Mouse (Mus musculus): Measurements from ENCODE around the gene Tnk2. TPM values are rescaled to one million over a fixed set of nuclear protein-coding genes. Genes with fewer than 3 reads are reported as not detected.

The Tnk2 gene
- total RNA-seq, 1 experiment, result 47.1 TPM

DNA sequence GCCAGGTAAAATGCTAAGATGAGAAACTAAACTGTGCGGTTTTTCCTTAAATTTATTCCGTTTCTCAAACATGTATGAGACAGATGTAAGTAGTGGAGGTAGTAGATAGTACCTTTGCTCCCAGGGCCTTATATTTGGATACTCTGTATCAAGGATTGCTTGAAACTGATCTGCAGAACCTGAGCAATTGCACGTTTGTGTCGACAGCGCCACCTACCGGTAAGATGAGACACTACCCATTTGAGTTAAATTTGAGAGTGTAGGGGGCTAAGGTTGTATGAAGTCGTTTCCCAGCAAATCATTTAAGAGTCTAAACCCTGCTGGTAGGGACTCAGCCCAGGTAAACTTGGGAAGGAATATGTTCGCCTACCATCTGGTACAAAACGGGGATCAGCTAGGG, 45.8 kb downstream of the Tnk2 start:
- no peak overlapping the region for H3K27ac ChIP-seq (ENCODE audit: insufficient read depth, low read depth, low read length, poor library complexity, severe bottlenecking)

DNA sequence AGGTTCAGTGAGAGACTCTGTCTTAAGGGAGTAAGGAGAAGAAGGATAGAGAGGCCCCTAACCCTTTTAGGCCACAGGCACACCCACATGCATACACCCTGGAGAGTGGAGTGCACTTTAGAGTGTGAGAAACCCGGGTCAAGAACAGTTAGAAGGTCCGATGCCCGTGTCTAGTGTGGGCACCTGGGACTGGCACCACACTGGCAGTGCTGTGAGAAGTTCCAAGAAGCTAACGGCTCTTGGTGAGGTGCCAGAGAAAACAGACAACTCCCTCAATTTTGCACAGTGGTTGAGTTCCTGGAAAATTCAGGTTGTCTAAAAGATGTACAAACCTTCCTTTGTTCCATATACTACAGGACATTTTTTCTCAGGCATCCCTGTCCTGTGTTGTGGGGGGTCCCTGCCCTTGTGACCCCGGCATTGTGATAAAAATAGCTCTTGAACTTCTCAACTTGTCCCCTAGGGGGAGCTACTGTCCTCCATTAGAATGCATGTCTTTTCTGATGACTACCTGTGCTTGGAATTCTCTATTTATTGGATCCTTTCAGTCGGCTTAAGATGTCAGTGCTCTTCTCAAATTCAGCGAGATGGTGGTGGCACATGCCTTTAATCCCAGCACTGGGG, 53.3 kb downstream of the Tnk2 start:
- H3K4me3 ChIP-seq (ENCODE audit: insufficient read depth in 1 of 2, low read depth in 1 of 2, low read length in 2 of 2, poor library complexity in 1 of 2, severe bottlenecking in 1 of 2), result no peak overlapping the region
- TF ChIP-seq MAFK (IDR thresholded peaks at IDR 0.05; ENCODE audit: insufficient read depth, low read depth, low read length), result no peak
- no peak for TF ChIP-seq ZNF384 (IDR thresholded peaks at IDR 0.05; ENCODE audit: low read depth, low read length)
- no peak for TF ChIP-seq HCFC1 (IDR thresholded peaks at IDR 0.05; ENCODE audit: borderline replicate concordance, insufficient read depth, low read length)
- TF ChIP-seq CHD2 (IDR thresholded peaks at IDR 0.05; ENCODE audit: low read depth, low read length), result no peak
- no peaks in the 10 kb centered on the region for H3K9me3 ChIP-seq (ENCODE audit: control insufficient read depth, insufficient read depth, low read depth, low read length)
- peaks cover 0 to 4% of the 10 kb centered on the region in 2 experiments; a peak in 1 of 4 replicates for H3K4me1 ChIP-seq (ENCODE audit: control insufficient read depth in 2 of 2, insufficient read depth in 2 of 2, low read length in 2 of 2, poor library complexity in 1 of 2)
- peak; percentile 71 for DNase-seq (ENCODE audit: low read depth, low spot score)
- no peak overlapping the region for H3K9ac ChIP-seq (ENCODE audit: insufficient read depth, low read depth, low read length, poor library complexity, severe bottlenecking)
- no peaks in the 10 kb centered on the region for H3K36me3 ChIP-seq (ENCODE audit: control insufficient read depth, insufficient read depth, low read length, poor library complexity, severe bottlenecking)
- in situ Hi-C loops (cut with MboI; ENCODE audit: low sequenced_read_pairs in 2 of 2, unreplicated experiment in 2 of 2), result no loop called here
- H3K27ac ChIP-seq (ENCODE audit: insufficient read depth, low read depth, low read length, poor library complexity, severe bottlenecking), result no peak overlapping the region

More for the DNA sequence above, 45.8 kb downstream of the Tnk2 start:
- TF ChIP-seq ZC3H11A (IDR thresholded peaks at IDR 0.05; ENCODE audit: borderline replicate concordance, low read depth, low read length), result peak; percentile 27; the same call in 1 of the 2 replicates
- no peak for TF ChIP-seq MAFK (IDR thresholded peaks at IDR 0.05; ENCODE audit: insufficient read depth, low read depth, low read length)
- Histone ChIP-seq H3K36me3 (ENCODE audit: control insufficient read depth, insufficient read depth, low read length, poor library complexity, severe bottlenecking) (no peaks in the 10 kb centered on the region), H3K4me1 (ENCODE audit: control insufficient read depth in 2 of 2, insufficient read depth in 2 of 2, low read length in 2 of 2, poor library complexity in 1 of 2) (peaks cover 0 to 2% of the 10 kb centered on the region in 2 experiments; a peak in 1 of 4 replicates), H3K9ac (ENCODE audit: insufficient read depth, low read depth, low read length, poor library complexity, severe bottlenecking) (no peak overlapping the region), H3K4me3 (ENCODE audit: insufficient read depth in 1 of 2, low read depth in 1 of 2, low read length in 2 of 2, poor library complexity in 1 of 2, severe bottlenecking in 1 of 2) (0 out of 4 replicates have a peak overlapping the region, but pooled peaks of 1 of the 2 experiments have one; percentile 20), H3K9me3 (ENCODE audit: control insufficient read depth, insufficient read depth, low read depth, low read length) (no peaks in the 10 kb centered on the region)
- peak; percentile 76 for DNase-seq (ENCODE audit: low read depth, low spot score)
- in situ Hi-C loops (cut with MboI; ENCODE audit: low sequenced_read_pairs in 2 of 2, unreplicated experiment in 2 of 2), result no loop called here

DNA sequence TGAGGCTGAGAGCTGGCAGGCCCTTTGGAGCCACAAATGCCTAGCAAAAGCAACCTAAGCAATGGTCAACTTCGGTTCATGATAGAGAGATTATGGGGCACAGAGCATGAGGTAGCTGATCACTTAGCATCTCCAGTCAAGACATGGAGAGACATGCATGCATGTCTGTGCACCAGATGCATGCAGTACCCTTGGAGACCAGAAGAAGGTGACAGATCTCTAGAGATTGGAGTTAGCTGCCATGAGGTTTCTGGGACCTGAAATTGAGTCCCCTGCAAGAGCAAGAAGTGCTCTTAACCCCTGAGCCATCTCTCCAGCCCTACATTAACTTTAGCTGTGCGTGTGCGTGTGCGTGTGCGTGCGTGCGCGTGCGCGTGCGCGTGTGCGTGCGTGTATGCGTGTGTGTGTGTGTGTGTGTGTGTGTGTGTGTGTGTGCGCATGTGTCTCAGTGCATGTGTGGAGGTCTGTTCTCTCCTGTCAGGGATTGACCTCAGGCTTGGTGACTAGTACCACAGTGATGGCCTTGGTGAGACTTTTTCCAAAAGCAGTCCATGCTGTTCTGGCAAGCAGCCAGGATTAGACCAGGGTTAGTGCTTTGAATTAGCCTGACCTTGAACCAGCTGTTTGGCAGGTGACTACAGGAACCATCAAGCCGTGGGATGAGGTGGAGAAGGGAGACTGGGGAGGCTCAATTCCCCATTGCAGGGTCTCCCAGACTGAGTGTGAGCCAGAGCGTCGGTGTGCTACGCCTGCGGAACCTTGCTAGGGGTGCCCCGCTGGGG, 54.2 kb downstream of the Tnk2 start:
- no peak for TF ChIP-seq ZC3H11A (IDR thresholded peaks at IDR 0.05; ENCODE audit: borderline replicate concordance, low read depth, low read length)
- TF ChIP-seq HCFC1 (IDR thresholded peaks at IDR 0.05; ENCODE audit: borderline replicate concordance, insufficient read depth, low read length), result no peak
- TF ChIP-seq ZNF384 (IDR thresholded peaks at IDR 0.05; ENCODE audit: low read depth, low read length), result no peak
- no peak for TF ChIP-seq MAFK (IDR thresholded peaks at IDR 0.05; ENCODE audit: insufficient read depth, low read depth, low read length)
- TF ChIP-seq CHD2 (IDR thresholded peaks at IDR 0.05; ENCODE audit: low read depth, low read length), result no peak
- in situ Hi-C loops (cut with MboI; ENCODE audit: low sequenced_read_pairs in 2 of 2, unreplicated experiment in 2 of 2), result no loop called here
- H3K9me3 ChIP-seq (ENCODE audit: control insufficient read depth, insufficient read depth, low read depth, low read length), result no peaks in the 10 kb centered on the region
- no peak overlapping the region for H3K27ac ChIP-seq (ENCODE audit: insufficient read depth, low read depth, low read length, poor library complexity, severe bottlenecking)
- no peaks in the 10 kb centered on the region for H3K36me3 ChIP-seq (ENCODE audit: control insufficient read depth, insufficient read depth, low read length, poor library complexity, severe bottlenecking)
- H3K9ac ChIP-seq (ENCODE audit: insufficient read depth, low read depth, low read length, poor library complexity, severe bottlenecking), result no peak overlapping the region
- DNase-seq (ENCODE audit: low read depth, low spot score), result peak; percentile 38
- H3K4me1 ChIP-seq (ENCODE audit: control insufficient read depth in 2 of 2, insufficient read depth in 2 of 2, low read length in 2 of 2, poor library complexity in 1 of 2), result peaks cover 0 to 4% of the 10 kb centered on the region in 2 experiments; a peak in 1 of 4 replicates
- H3K4me3 ChIP-seq (ENCODE audit: insufficient read depth in 1 of 2, low read depth in 1 of 2, low read length in 2 of 2, poor library complexity in 1 of 2, severe bottlenecking in 1 of 2), result no peak overlapping the region

DNA sequence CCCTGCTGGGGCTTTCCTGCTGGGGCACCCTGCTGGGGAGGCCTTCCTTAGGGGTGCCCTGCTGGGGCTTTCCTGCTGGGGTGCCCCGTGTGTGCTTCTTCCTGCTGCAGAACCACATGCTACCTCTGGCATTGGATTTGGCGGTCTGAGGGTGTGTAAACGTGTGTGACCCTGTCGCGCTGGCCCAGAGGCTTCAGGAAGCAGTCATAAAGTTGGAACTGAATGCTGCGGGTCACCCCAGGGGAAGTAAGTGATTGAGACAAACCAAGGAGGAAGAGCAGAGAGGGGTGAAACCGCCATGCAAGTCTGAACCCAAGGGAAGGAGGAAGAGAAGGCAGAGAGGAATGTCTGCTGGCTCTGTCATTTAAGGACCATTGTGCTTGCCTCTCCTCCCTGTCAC, 54.9 kb downstream of the Tnk2 start:
- no peak for TF ChIP-seq MAFK (IDR thresholded peaks at IDR 0.05; ENCODE audit: insufficient read depth, low read depth, low read length)
- TF ChIP-seq HCFC1 (IDR thresholded peaks at IDR 0.05; ENCODE audit: borderline replicate concordance, insufficient read depth, low read length), result no peak
- no peak for TF ChIP-seq CHD2 (IDR thresholded peaks at IDR 0.05; ENCODE audit: low read depth, low read length)
- TF ChIP-seq ZNF384 (IDR thresholded peaks at IDR 0.05; ENCODE audit: low read depth, low read length), result no peak
- no peak for TF ChIP-seq ZC3H11A (IDR thresholded peaks at IDR 0.05; ENCODE audit: borderline replicate concordance, low read depth, low read length)
- Histone ChIP-seq H3K36me3 (ENCODE audit: control insufficient read depth, insufficient read depth, low read length, poor library complexity, severe bottlenecking) (no peaks in the 10 kb centered on the region), H3K27ac (ENCODE audit: insufficient read depth, low read depth, low read length, poor library complexity, severe bottlenecking) (no peak overlapping the region), H3K4me3 (ENCODE audit: insufficient read depth in 1 of 2, low read depth in 1 of 2, low read length in 2 of 2, poor library complexity in 1 of 2, severe bottlenecking in 1 of 2) (peak overlapping the region in 1 of 2 experiments; percentile 26; a peak in 1 of 4 replicates), H3K4me1 (ENCODE audit: control insufficient read depth in 2 of 2, insufficient read depth in 2 of 2, low read length in 2 of 2, poor library complexity in 1 of 2) (peaks cover 0 to 4% of the 10 kb centered on the region in 2 experiments; a peak in 1 of 4 replicates), H3K9me3 (ENCODE audit: control insufficient read depth, insufficient read depth, low read depth, low read length) (no peaks in the 10 kb centered on the region), H3K9ac (ENCODE audit: insufficient read depth, low read depth, low read length, poor library complexity, severe bottlenecking) (no peak overlapping the region; the same call in 1 of the 2 replicates)
- DNase-seq (ENCODE audit: low read depth, low spot score), result no peak
- in situ Hi-C loops (cut with MboI; ENCODE audit: low sequenced_read_pairs in 2 of 2, unreplicated experiment in 2 of 2), result no loop called here

All from ES-E14 (cell line).